Mouse (Mus musculus) limb, embryonic 10.5 days (tissue): ENCODE measurements at regions not wholly inside any gene's neighbourhood (a gene's known extent, or its start where the extent isn't known, plus 50 kb on each side); places are given as distances from the start of the nearest gene placed in this dataset.

Experiments
- DNase-seq: peaks from one replicate; pipeline ENCODE4 v3.0.0-alpha.2; 2017; ENCODE audit warnings: low spot score
- H3K27ac ChIP-seq: fragments of 300-500 bp; sonication (generic); 2 replicates; pipeline ENCODE4 v1.5.1; 2016; ENCODE audit warnings: mild to moderate bottlenecking
- H3K27me3 ChIP-seq: fragments of 300-500 bp; sonication (generic); 2 replicates; pipeline ENCODE4 v1.6.1; 2016; ENCODE audit warnings: low read depth, mild to moderate bottlenecking; ENCODE audit not compliant: poor library complexity, severe bottlenecking
- H3K36me3 ChIP-seq: fragments of 300-500 bp; sonication (generic); 2 replicates; pipeline ENCODE4 v1.6.1; 2016; ENCODE audit warnings: mild to moderate bottlenecking, moderate library complexity
- H3K4me1 ChIP-seq: fragments of 300-500 bp; sonication (generic); 2 replicates; pipeline ENCODE4 v1.6.1; 2016
- H3K4me3 ChIP-seq: fragments of 300-500 bp; sonication (generic); 2 replicates; pipeline ENCODE4 v1.5.1; 2016; ENCODE audit warnings: mild to moderate bottlenecking, moderate library complexity
- H3K9me3 ChIP-seq: fragments of 300-500 bp; sonication (generic); replicated peaks from 2 replicates; pipeline ENCODE4 v1.6.1; 2016; ENCODE audit warnings: mild to moderate bottlenecking
- WGBS: fragments of 180-500 bp; shearing (Covaris S2); methylation state at CpG from one replicate; pipeline ENCODE4 v1.1.7; 2016; 5-methylcytosine and 5-hydroxymethylcytosine counted together

DNA sequence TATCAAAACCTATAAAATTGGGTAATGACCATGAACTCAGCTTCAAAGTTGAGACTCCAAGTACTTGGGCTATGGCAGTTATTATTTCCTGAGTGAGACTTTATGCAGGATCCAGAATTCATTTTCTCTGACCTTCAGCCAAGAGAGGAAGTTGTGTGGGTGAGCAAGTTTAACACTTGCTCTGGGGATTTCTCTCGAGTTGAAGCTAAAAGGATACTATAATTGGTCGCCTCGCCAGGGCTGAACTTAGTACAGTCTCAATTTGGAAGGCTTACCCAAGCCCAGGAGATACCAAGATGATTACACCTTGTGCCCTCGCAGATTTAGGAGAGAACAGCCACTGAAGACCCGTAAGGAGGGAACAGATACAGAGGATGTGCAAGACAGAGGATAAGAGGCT is 570.4 kb upstream of the Atp2b1 start:
- H3K4me1 ChIP-seq, result no peaks in the 10 kb centered on the region
- H3K27me3 ChIP-seq, result no peaks in the 10 kb centered on the region
- DNase-seq, result no peak
- H3K4me3 ChIP-seq, result no peak overlapping the region
- H3K36me3 ChIP-seq, result no peaks in the 10 kb centered on the region
- H3K27ac ChIP-seq, result no peak overlapping the region
- 87% methylated on average over 5 of the region's 5 CpGs for WGBS
- H3K9me3 ChIP-seq, result no peaks in the 10 kb centered on the region

DNA sequence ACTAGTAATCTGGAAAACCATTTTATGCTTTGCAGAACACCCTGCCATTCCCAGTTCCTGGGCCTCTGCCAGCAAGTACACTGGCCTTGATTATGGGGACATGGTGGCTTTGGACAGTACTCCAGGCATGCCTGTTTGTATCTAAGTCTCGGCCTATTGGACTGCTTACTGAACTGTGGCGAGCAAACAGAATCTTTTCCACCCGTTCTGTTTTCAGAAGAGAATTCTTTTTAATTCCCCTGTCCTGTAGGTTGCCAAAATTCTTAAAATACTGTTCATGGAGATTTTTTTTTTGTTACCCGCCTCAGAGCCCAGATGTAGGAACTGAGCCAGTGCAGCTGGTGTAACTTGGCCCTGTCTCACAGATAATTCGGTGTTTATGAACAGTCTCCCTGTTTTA is 564.7 kb upstream of the Atp2b1 start:
- Histone ChIP-seq H3K27ac (no peak overlapping the region), H3K4me1 (no peaks in the 10 kb centered on the region), H3K9me3 (no peaks in the 10 kb centered on the region), H3K4me3 (no peak overlapping the region), H3K27me3 (no peaks in the 10 kb centered on the region), H3K36me3 (no peaks in the 10 kb centered on the region)
- no peak for DNase-seq
- 93% methylated on average over 5 of the region's 5 CpGs for WGBS

DNA sequence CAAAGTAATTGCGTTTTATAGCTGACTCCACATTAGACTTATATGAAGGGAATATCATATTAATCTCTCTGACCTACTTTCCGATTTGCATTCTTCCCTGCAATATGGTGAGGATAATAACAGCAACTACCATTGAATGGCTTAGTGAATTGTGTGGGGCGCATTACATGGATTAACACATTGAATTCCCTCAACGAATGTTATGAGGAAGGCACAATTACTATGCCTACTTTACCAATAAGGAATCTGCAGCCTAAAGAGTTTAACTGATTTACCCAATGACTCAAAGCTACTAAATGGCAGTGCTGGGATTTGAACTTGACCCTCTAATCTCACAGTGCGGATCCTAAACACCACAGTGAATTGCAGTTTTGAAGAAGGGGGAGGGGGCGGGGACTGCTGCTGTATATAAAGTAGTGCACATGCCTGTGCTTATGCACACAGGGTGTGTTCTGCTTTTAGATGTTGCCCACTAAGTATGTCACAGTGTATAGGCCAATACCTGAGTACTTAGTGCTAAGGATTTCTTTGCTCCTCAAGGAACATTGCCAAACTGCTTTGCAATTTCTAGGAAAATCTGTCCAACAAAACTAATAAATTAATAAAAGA is 563.8 kb upstream of the Atp2b1 start:
- DNase-seq, result no peak
- Histone ChIP-seq H3K4me1 (no peaks in the 10 kb centered on the region), H3K27ac (no peak overlapping the region), H3K27me3 (no peaks in the 10 kb centered on the region), H3K9me3 (no peaks in the 10 kb centered on the region), H3K36me3 (no peaks in the 10 kb centered on the region), H3K4me3 (no peak overlapping the region)
- 94% methylated on average over 6 of the region's 6 CpGs for WGBS

DNA sequence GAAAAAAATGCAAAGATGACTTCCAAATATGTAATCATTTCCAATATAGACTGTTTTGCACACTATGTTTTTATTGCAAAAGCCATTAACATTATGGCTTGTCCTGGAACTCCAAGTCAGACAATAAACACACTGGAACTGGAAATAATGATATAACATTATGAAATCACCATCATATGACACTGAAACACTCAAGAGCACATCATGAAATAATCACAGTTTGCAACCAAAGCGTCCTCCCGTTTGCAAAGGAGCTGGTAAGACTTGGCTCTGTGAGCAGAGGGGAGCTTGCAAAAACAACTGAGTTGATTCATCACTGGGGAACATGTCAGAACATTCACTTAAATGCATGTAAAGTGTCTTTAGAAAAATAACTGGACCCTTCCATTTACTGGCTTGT is 562.1 kb upstream of the Atp2b1 start:
- WGBS, result 87% methylated on average over 2 of the region's 2 CpGs
- H3K9me3 ChIP-seq, result no peaks in the 10 kb centered on the region

DNA sequence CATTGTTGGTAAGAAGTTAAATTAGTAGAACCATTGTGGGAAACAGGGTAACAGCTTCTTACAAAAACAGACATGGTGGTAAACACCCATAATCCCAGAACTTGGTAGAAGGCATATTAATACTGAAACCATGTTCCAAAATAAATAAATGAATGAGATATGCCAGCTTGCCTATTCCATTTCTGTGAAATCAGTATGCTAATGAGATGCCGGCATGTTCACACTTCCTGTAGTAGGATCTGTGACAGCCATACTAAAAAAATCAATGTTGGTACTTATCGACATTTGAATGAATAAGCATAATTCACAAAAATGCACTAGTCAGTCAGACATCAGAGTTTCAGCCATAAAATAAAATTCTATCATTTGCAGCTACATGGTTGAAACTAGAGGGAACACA is 559.7 kb upstream of the Atp2b1 start:
- H3K36me3 ChIP-seq, result no peaks in the 10 kb centered on the region
- 92% methylated on average over 2 of the region's 2 CpGs for WGBS
- DNase-seq, result no peak
- H3K9me3 ChIP-seq, result no peaks in the 10 kb centered on the region
- no peak overlapping the region for H3K27ac ChIP-seq
- H3K4me1 ChIP-seq, result no peaks in the 10 kb centered on the region
- no peak overlapping the region for H3K4me3 ChIP-seq
- no peaks in the 10 kb centered on the region for H3K27me3 ChIP-seq

More for the DNA sequence above, 562.1 kb upstream of the Atp2b1 start:
- H3K27me3 ChIP-seq, result no peaks in the 10 kb centered on the region
- no peak overlapping the region for H3K4me3 ChIP-seq
- H3K27ac ChIP-seq, result no peak overlapping the region
- H3K36me3 ChIP-seq, result no peaks in the 10 kb centered on the region
- H3K4me1 ChIP-seq, result no peaks in the 10 kb centered on the region
- no peak for DNase-seq

DNA sequence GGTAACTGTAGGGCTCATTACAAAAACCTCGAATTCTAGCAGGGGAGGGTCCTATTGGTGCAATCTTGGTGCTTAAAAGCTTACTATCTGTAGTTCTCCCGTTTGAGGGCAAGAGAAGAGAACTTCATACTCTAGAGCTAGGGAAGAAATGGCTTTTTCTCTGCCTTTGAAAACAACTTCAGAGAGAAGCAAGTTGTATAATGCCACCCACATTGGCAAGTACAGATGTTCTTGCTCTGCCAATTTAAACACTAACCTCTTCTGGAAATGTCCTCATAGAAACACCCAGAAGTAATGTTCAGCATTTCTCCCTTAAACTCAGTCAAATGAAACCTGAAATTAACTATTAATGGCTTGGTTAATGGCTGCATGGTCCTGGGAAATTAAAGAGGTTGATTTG is 549.6 kb upstream of the Atp2b1 start:
- no peaks in the 10 kb centered on the region for H3K36me3 ChIP-seq
- H3K4me3 ChIP-seq, result no peak overlapping the region
- WGBS, result 74% methylated on average over 2 of the region's 2 CpGs
- H3K9me3 ChIP-seq, result no peaks in the 10 kb centered on the region
- no peak overlapping the region for H3K27ac ChIP-seq
- no peaks in the 10 kb centered on the region for H3K4me1 ChIP-seq
- DNase-seq, result no peak
- no peaks in the 10 kb centered on the region for H3K27me3 ChIP-seq

DNA sequence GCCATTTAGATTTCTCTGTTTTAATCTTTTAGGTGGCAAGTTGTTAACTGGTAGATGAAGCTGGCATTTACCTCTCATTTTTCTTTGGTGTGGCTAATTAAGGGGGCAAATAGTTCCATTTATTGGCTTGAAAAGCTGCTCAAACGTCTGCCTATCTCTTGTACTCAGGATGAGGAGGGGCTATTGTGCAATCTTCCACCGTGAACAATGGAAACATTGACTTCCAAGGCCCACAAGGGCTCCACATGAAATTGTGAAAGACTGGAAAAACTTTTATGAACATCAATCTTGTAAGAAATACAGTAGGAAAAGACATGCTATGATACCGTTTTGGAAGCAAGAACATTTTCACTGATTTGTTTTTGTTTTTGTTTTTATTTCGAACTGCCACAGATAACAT is 541.6 kb upstream of the Atp2b1 start:
- DNase-seq, result no peak
- H3K4me3 ChIP-seq, result no peak overlapping the region
- WGBS, result 77% methylated on average over 4 of the region's 4 CpGs

DNA sequence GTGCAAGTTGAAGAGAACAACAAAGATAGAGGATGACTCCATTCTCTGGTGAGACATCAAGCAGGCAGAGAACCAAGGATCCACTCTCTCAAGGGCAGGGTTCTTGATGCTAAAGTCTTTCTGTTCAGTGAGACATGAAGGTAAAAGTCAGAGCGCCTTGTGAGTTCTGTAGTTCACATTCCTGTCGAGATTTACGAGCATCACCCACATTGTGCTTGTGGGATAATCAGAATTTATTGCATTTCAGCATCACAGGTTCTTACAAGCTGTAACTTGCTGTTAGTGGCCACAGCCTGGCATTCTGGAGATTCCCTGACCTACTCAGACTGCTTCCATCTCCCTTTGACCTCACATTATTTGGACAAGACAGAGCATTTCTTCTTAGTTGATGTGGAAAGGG is 540.9 kb upstream of the Atp2b1 start:
- Histone ChIP-seq H3K4me1 (peaks cover 7% of the 10 kb centered on the region), H3K36me3 (no peaks in the 10 kb centered on the region), H3K9me3 (no peaks in the 10 kb centered on the region), H3K27me3 (no peaks in the 10 kb centered on the region), H3K4me3 (no peak overlapping the region), H3K27ac (no peak overlapping the region)
- 54% methylated on average over 3 of the region's 3 CpGs for WGBS
- DNase-seq, result no peak

More for the DNA sequence above, 541.6 kb upstream of the Atp2b1 start:
- Histone ChIP-seq H3K27me3 (no peaks in the 10 kb centered on the region), H3K4me1 (peaks cover 7% of the 10 kb centered on the region), H3K36me3 (no peaks in the 10 kb centered on the region), H3K9me3 (no peaks in the 10 kb centered on the region), H3K27ac (no peak overlapping the region)

DNA sequence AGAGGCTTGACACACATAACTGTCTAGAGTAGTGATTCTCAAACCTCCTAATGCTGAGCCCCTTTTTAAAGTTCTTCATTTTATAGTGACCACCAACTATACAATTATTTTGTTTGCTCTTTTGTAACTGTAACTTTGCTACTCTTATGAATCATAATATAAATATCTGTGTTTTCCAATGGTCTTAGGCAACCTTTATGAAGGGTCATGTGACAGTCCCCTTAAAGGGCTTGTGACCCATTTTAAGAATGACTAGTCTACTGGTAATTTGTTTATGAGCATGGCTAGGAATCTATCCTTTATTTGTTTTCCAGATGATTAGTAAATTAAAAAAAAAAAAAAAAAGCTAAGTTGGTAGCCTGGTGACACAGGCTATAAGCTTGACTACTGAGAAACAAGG is 539.5 kb upstream of the Atp2b1 start:
- no peaks in the 10 kb centered on the region for H3K9me3 ChIP-seq
- H3K4me3 ChIP-seq, result no peak overlapping the region

DNA sequence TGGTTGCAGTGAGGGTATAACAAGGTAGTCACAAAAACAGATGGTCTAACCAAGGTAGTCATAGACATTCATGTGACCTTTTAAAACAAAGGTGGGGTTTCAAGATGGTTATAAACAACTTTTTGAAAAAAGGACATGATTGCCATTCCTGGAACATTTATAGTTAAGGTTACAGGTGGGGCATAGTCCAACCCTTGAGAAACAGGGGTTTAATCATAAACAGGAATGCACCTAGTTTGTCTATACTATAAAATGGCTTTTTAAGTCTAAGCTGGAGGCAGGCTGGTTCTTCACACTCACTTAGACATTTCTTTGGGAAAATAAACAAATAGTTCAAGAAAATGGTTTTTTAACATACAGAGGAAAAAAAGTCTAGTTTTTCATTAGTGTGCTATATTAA is 525.7 kb upstream of the Atp2b1 start:
- H3K4me1 ChIP-seq, result no peaks in the 10 kb centered on the region
- H3K36me3 ChIP-seq, result no peaks in the 10 kb centered on the region
- H3K27ac ChIP-seq, result no peak overlapping the region
- no peaks in the 10 kb centered on the region for H3K9me3 ChIP-seq
- no peak for DNase-seq
- no peaks in the 10 kb centered on the region for H3K27me3 ChIP-seq
- H3K4me3 ChIP-seq, result no peak overlapping the region

More for the DNA sequence above, 539.5 kb upstream of the Atp2b1 start:
- Histone ChIP-seq H3K4me1 (peaks cover 7% of the 10 kb centered on the region), H3K36me3 (no peaks in the 10 kb centered on the region), H3K27ac (no peak overlapping the region), H3K27me3 (no peaks in the 10 kb centered on the region)
- DNase-seq, result no peak

DNA sequence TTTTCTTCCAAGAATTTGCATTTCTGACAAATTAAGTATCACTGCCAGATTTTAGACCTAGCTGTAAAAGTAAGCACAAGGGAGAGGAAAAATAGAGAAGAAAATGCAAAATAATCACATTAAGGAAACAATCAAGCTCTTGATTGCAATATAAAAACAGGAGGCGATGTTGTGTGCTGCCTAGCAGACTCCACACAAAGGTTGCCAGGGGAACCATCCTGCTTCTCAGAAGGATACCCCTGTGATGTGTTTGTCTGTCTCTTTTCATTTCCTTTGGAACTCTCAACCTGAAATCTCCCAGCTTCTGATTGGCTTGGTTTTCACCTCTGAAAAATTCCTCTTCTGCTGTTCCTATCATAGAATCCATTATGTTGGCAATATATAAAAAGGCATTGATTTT is 514.3 kb upstream of the Atp2b1 start:
- Histone ChIP-seq H3K4me3 (no peak overlapping the region), H3K4me1 (no peaks in the 10 kb centered on the region), H3K27ac (no peak overlapping the region), H3K27me3 (no peaks in the 10 kb centered on the region), H3K9me3 (no peaks in the 10 kb centered on the region), H3K36me3 (no peaks in the 10 kb centered on the region)
- DNase-seq, result no peak
- WGBS, result 49% methylated on average over 1 of the region's 1 CpGs

DNA sequence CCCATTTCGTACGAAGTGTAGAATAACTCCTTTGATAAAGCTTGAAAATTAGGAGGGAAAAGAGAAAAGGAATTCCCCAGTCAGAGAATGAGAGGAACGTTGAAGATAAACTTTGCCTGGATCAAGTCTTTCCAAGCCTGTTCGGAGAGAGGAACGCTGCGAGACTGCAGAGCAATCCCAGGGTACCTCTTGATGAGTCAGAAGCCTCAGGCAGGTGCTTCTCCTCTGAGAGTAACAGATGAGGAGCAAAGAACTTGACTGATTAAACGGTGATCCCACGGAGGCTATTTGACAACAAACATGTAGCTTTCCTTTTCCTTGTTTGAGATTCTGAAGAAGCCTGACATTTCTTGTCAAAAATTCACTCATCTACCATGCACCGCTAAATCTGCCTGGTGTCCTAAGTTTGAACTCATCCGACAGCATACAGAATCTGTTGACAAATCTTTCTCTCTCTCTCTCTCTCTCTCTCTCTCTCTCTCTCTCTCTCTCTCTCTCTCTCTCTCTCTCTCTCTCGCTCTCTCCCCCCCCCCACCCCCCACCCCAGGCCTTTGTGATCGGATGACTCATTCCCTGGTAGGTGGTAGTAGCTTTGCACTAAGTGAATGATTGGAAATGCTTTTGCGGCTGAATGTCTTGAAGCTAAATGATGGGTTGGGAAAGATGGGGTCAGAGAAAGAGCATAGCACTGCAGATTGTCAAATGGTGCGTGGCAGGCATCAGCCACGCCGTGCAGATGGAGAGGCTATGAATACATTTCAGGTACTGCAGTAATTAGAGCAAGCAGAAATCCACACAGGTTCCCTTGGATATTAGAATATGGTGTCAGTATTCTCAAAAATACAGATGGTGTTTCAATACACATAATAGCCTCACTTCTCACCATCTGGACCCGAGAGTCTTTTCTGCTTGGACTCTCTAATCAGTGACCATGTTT is 496.1 kb upstream of the Atp2b1 start:
- H3K27ac ChIP-seq, result no peak overlapping the region

DNA sequence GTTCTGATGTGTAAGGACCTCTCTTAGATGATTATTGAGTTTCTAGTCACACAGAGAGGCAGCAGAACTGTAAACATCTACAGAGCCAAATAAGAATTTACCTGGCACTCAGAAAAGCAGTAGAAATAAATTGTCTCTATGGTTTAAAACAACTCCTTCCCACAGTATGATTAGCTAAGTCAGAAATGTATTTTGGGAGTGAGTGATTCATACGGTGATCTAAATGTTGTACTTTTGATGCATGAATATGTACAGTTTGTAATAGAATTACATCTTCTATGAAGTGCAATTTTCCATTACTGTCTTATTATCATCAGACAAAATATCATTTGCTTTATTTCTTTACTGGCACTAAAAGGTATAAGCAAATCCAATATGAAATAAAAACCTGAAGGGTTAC is 489.8 kb upstream of the Atp2b1 start:
- no peaks in the 10 kb centered on the region for H3K27me3 ChIP-seq
- H3K36me3 ChIP-seq, result no peaks in the 10 kb centered on the region
- H3K27ac ChIP-seq, result no peak overlapping the region
- 95% methylated on average over 1 of the region's 1 CpGs for WGBS
- no peak overlapping the region for H3K4me3 ChIP-seq
- H3K4me1 ChIP-seq, result no peaks in the 10 kb centered on the region
- DNase-seq, result no peak
- no peaks in the 10 kb centered on the region for H3K9me3 ChIP-seq

More for the DNA sequence above, 496.1 kb upstream of the Atp2b1 start:
- no peaks in the 10 kb centered on the region for H3K36me3 ChIP-seq
- H3K4me1 ChIP-seq, result no peaks in the 10 kb centered on the region
- WGBS, result 73% methylated on average over 16 of the region's 17 CpGs
- H3K4me3 ChIP-seq, result no peak overlapping the region
- no peaks in the 10 kb centered on the region for H3K9me3 ChIP-seq
- no peaks in the 10 kb centered on the region for H3K27me3 ChIP-seq
- no peak for DNase-seq
